Mouse (Mus musculus): ENCODE measurements around the gene Hist1h2ak. TPM values are rescaled to one million over a fixed set of nuclear protein-coding genes. Genes with fewer than 3 reads are reported as not detected.
A peak's percentile ranks its signal among the peaks of the same experiment; 100 is the strongest.
"Not testable (repeated sequence)": the region's sequence is repeated elsewhere in the genome, so short reads cannot be mapped to it uniquely, and the experiment has no call there.

Gene Hist1h2ak
- polyA plus RNA-seq, 1 experiment from 2014 or later: 7.6 TPM

GRCm38 (mm10) chr13:21783255-21783617 lies 29.6 kb upstream of the Hist1h2ak start, which contains the start of gene Hist1h3i:
TSS of gene Hist1h3i (minus strand) at chr13:21783370.
- 0% methylated on average over 14 of the region's 20 CpGs for WGBS
- Histone ChIP-seq H3K4me1 (replicated peaks) (peaks cover 59% of the 10 kb centered on the region), H3K4me2 (peak within 1 kb of the TSS; percentile 80), H3K9me3 (no peaks in the 10 kb centered on the region), H3K4me3 (peak within 1 kb of the TSS; percentile 40), H3K36me3 (no peaks in the 10 kb centered on the region), H3K27me3 (no peaks in the 10 kb centered on the region), H3K9ac (peak within 1 kb of the TSS; percentile 70), H3K27ac (replicated peaks) (peak within 1 kb of the TSS; percentile 84)
- ATAC-seq (ENCODE audit: low read depth): peak; percentile 76

DNA sequence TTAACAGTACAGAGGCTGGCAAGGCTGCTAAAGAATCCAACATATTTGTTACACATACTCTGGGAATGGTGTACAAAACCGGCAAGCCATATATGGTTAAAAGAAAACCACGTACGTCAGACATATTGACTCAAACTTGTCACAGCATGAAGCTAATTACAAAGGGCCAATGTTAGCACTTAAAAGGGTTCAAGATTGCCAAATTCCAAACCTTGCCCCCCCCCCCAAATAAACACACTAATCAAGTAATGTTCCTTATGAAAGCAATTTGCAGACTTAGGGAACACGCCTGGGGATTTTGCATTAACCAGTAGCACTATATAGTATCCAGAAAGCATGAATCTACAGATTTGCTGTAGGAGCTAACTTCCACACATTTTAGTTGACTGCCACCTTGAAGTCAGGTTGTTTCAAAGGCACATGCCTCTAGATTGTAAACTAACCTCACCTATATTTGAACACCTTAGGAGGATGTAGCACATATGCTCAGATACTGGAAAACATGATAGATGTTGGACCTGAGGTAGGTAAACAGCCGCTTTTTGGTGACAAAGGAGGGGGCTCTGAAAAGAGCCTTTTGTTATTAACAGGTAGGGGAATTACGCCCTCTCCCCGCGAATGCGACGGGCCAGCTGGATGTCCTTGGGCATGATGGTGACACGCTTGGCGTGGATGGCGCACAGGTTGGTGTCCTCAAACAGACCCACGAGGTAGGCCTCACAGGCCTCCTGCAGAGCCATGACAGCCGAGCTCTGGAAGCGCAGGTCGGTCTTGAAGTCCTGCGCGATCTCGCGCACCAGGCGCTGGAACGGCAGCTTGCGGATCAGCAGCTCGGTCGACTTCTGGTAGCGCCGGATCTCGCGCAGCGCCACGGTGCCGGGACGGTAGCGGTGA lies 29.0 kb upstream of the Hist1h2ak start:
- not testable (repeated sequence) for H3K9me3 ChIP-seq; ATAC-seq (ENCODE audit: low read depth)
- under 1% methylated on average over 18 of the region's 35 CpGs for WGBS

GRCm38 (mm10) chr13:21781639-21782038 lies 28.0 kb upstream of the Hist1h2ak start:
- Histone ChIP-seq H3K27ac (replicated peaks) (no peak overlapping the region), H3K4me2 (no peak overlapping the region), H3K27me3 (no peaks in the 10 kb centered on the region), H3K9ac (no peak overlapping the region), H3K9me3 (no peaks in the 10 kb centered on the region), H3K36me3 (no peaks in the 10 kb centered on the region), H3K4me1 (replicated peaks) (peaks cover 56% of the 10 kb centered on the region), H3K4me3 (no peak overlapping the region)
- ATAC-seq (ENCODE audit: low read depth): no peak
- WGBS: 90% methylated on average over 1 of the region's 1 CpGs

More for the DNA sequence above, 29.0 kb upstream of the Hist1h2ak start:
- peak overlapping the region; percentile 80 for H3K4me2 ChIP-seq
- H3K4me1 ChIP-seq (replicated peaks): peaks cover 56% of the 10 kb centered on the region
- peak overlapping the region; percentile 84 for H3K27ac ChIP-seq (replicated peaks)
- peak overlapping the region; percentile 40 for H3K4me3 ChIP-seq
- peak overlapping the region; percentile 70 for H3K9ac ChIP-seq
- H3K27me3 ChIP-seq, H3K36me3 ChIP-seq: not testable (repeated sequence)

- Histone ChIP-seq H3K27ac (replicated peaks) (no peak overlapping the region), H3K27me3 (no peaks in the 10 kb centered on the region), H3K9ac (no peak overlapping the region), H3K4me2 (peak overlapping the region; percentile 94), H3K36me3 (no peaks in the 10 kb centered on the region), H3K9me3 (no peaks in the 10 kb centered on the region), H3K4me3 (peak overlapping the region; percentile 54; the same call in 1 of the 2 replicates), H3K4me1 (replicated peaks) (peaks cover 50% of the 10 kb centered on the region)
- no peak for ATAC-seq (ENCODE audit: low read depth)
- WGBS: 50% methylated on average over 6 of the region's 6 CpGs
Measured at GRCm38 (mm10) chr13:21781021-21781555, 27.5 kb upstream of the Hist1h2ak start.

- Histone ChIP-seq H3K9ac (peak within 1 kb of the TSS; percentile 71), H3K4me2 (peak within 1 kb of the TSS; percentile 94), H3K4me3 (peak within 1 kb of the TSS; percentile 54), H3K9me3 (no peaks in the 10 kb centered on the region), H3K27ac (replicated peaks) (peak within 1 kb of the TSS; percentile 82), H3K4me1 (replicated peaks) (peaks cover 45% of the 10 kb centered on the region), H3K36me3 (no peaks in the 10 kb centered on the region), H3K27me3 (no peaks in the 10 kb centered on the region)
- peak; percentile 2; the same call in 1 of the 2 replicates for ATAC-seq (ENCODE audit: low read depth)
- under 1% methylated on average over 44 of the region's 44 CpGs for WGBS
Measured at GRCm38 (mm10) chr13:21779767-21780731, 26.4 kb upstream of the Hist1h2ak start, which contains the start of gene Hist1h1b. TSS of gene Hist1h1b (minus strand) at chr13:21780625.

DNA sequence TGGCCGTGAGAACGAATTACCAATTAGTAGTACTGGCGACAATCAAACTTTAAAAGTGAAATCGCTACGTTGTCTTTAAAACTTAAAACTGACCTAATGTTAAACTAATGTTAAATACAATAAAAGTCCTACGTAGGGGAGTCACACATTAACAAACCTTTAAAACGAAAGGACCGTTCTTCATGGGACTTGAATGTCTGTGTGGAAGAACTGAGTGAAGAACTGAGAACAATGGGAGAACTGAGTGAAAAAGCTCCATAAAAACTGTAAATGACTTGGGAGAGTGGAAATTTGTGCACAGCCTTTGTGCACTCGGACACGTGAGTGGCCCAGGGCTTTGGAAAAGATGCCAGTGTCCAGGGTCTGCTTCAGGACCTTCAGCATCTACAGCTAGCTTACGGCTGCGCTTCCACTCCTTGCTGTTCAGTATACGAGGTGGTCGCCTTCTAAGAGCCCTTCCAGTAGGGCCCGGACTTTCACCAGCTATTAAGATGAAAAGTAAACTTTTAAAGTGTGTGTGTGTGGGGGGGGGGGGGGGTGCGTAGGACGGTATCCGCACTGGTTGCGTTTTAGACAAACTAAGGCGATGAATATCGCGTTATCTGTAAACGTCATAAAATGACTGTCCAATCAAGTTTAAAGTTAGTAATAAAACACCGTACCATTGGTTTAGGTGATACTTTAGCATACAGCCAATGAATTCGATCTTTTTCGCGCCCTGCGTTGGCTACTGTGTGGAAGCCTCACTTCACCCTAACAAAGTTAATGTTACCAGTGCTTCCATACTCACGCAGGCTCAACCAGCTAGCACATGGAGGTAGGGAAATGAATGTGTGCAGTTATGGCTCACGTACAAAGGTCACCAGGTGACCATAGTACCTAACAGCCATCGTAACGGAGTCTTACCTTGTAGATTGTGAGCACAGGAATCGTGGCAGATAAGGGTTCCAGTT lies 25.5 kb upstream of the Hist1h2ak start:
- H3K27me3 ChIP-seq: no peaks in the 10 kb centered on the region
- H3K36me3 ChIP-seq: no peaks in the 10 kb centered on the region
- H3K27ac ChIP-seq (replicated peaks): peak overlapping the region; percentile 82
- no peaks in the 10 kb centered on the region for H3K9me3 ChIP-seq
- H3K9ac ChIP-seq: peak overlapping the region; percentile 71
- ATAC-seq (ENCODE audit: low read depth): peak; percentile 94
- WGBS: 5% methylated on average over 33 of the region's 33 CpGs
- H3K4me3 ChIP-seq: peak overlapping the region; percentile 54
- peaks cover 42% of the 10 kb centered on the region for H3K4me1 ChIP-seq (replicated peaks)
- peak overlapping the region; percentile 94 for H3K4me2 ChIP-seq

- Histone ChIP-seq H3K36me3 (no peaks in the 10 kb centered on the region), H3K9ac (no peak overlapping the region), H3K27me3 (no peaks in the 10 kb centered on the region), H3K9me3 (no peaks in the 10 kb centered on the region), H3K27ac (replicated peaks) (no peak overlapping the region), H3K4me2 (peak overlapping the region; percentile 25; the same call in 1 of the 2 replicates), H3K4me1 (replicated peaks) (peaks cover 18% of the 10 kb centered on the region), H3K4me3 (no peak overlapping the region)
- WGBS: 69% methylated on average over 1 of the region's 1 CpGs
- no peak for ATAC-seq (ENCODE audit: low read depth)
Measured at GRCm38 (mm10) chr13:21755707-21756106, 2.1 kb upstream of the Hist1h2ak start.

GRCm38 (mm10) chr13:21754294-21755001 lies 821 bp upstream of the Hist1h2ak start:
- H3K4me3 ChIP-seq: peak overlapping the region; percentile 47

GRCm38 (mm10) chr13:21753051-21753523 lies 540 bp downstream of the Hist1h2ak start:
- H3K27me3 ChIP-seq: no peaks in the 10 kb centered on the region
- peak overlapping the region; percentile 72 for H3K9ac ChIP-seq
- WGBS: 3% methylated on average over 10 of the region's 10 CpGs

More at GRCm38 (mm10) chr13:21754294-21755001, 821 bp upstream of the Hist1h2ak start:
- WGBS: under 1% methylated on average over 26 of the region's 26 CpGs
- Histone ChIP-seq H3K9ac (peak overlapping the region; percentile 67), H3K27ac (replicated peaks) (peak overlapping the region; percentile 87), H3K4me1 (replicated peaks) (peaks cover 23% of the 10 kb centered on the region), H3K4me2 (peak overlapping the region; percentile 76)
- not testable (repeated sequence) for H3K9me3 ChIP-seq, H3K27me3 ChIP-seq, H3K36me3 ChIP-seq
- peak; percentile 20 for ATAC-seq (ENCODE audit: low read depth)

DNA sequence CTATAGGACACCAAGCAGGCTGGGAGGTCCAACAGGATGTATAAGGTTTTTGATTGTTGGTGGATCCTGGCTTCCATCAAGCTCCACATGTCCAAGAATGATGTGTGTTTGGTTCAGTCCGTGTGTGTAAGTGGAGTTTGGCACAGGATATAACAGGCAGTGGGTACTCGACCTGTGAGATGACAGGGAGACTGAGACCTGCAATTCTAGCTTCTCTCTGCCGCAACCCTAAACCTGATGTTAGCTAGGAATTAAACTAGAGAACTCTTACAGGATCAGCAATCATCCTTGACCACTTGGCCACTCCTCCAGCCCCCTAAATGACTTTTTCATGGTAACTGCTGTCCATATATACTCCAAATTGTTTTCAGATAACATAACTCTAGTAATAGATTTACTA lies 1.3 kb downstream of the Hist1h2ak start:
- Histone ChIP-seq H3K4me1 (replicated peaks) (peaks cover 39% of the 10 kb centered on the region), H3K9me3 (no peaks in the 10 kb centered on the region), H3K4me3 (no peak overlapping the region), H3K4me2 (peak overlapping the region; percentile 76), H3K27ac (replicated peaks) (no peak overlapping the region), H3K9ac (no peak overlapping the region), H3K36me3 (no peaks in the 10 kb centered on the region), H3K27me3 (no peaks in the 10 kb centered on the region)
- no peak for ATAC-seq (ENCODE audit: low read depth)
- WGBS: 50% methylated on average over 3 of the region's 3 CpGs

More at GRCm38 (mm10) chr13:21753051-21753523, 540 bp downstream of the Hist1h2ak start:
- H3K4me2 ChIP-seq: peak overlapping the region; percentile 76
- ATAC-seq (ENCODE audit: low read depth): no peak
- no peaks in the 10 kb centered on the region for H3K9me3 ChIP-seq
- no peaks in the 10 kb centered on the region for H3K36me3 ChIP-seq
- peaks cover 35% of the 10 kb centered on the region for H3K4me1 ChIP-seq (replicated peaks)
- H3K27ac ChIP-seq (replicated peaks): peak overlapping the region; percentile 94
- peak overlapping the region; percentile 47 for H3K4me3 ChIP-seq
